Mouse (Mus musculus) heart, embryonic 12.5 days (tissue): ENCODE results near the gene Smad3. TPM values are rescaled to one million over a fixed set of nuclear protein-coding genes. Genes with fewer than 3 reads are reported as not detected.

ENCODE experiments used
- ATAC-seq: fragments of 200-750 bp; cut with Nextera tagmentation; 2 replicates; pipeline ENCODE4 v1.8.0; 2017; ENCODE audit warnings: moderate TSS enrichment, moderate library complexity; ENCODE audit not compliant: insufficient number of reproducible peaks, low FRiP score
- H3K27ac ChIP-seq: fragments of 300-500 bp; sonication (generic); 2 replicates; pipeline ENCODE4 v1.5.1; 2016; ENCODE audit warnings: mild to moderate bottlenecking, moderate library complexity; ENCODE audit not compliant: poor library complexity, severe bottlenecking
- H3K27me3 ChIP-seq: fragments of 300-500 bp; sonication (generic); replicated peaks from 2 replicates; pipeline ENCODE4 v1.6.1; 2016; ENCODE audit warnings: mild to moderate bottlenecking, moderate library complexity
- H3K36me3 ChIP-seq: fragments of 300-500 bp; sonication (generic); 2 replicates; pipeline ENCODE4 v1.6.1; 2016; ENCODE audit warnings: mild to moderate bottlenecking, moderate library complexity
- H3K4me1 ChIP-seq: fragments of 300-500 bp; sonication (generic); replicated peaks from 2 replicates; pipeline ENCODE4 v1.6.1; 2016; ENCODE audit warnings: mild to moderate bottlenecking
- H3K4me2 ChIP-seq: fragments of 300-500 bp; sonication (generic); 2 replicates; pipeline ENCODE4 v1.6.1; 2016; ENCODE audit warnings: mild to moderate bottlenecking, moderate library complexity
- H3K4me3 ChIP-seq: fragments of 300-500 bp; sonication (generic); 2 replicates; pipeline ENCODE4 v1.5.1; 2016; ENCODE audit warnings: mild to moderate bottlenecking
- H3K9ac ChIP-seq: fragments of 300-500 bp; sonication (generic); 2 replicates; pipeline ENCODE4 v1.6.1; 2016; ENCODE audit warnings: mild to moderate bottlenecking, moderate library complexity
- H3K9me3 ChIP-seq: fragments of 300-500 bp; sonication (generic); replicated peaks from 2 replicates; pipeline ENCODE4 v1.6.1; 2016; ENCODE audit warnings: mild to moderate bottlenecking, moderate library complexity
- WGBS: fragments of 180-500 bp; shearing (Covaris S2); methylation state at CpG from one replicate; pipeline ENCODE4 v1.1.7; 2016; 5-methylcytosine and 5-hydroxymethylcytosine counted together
- polyA plus RNA-seq: library from polyadenylated mRNA; unstranded; fragments of >200 nt; fragmentation: Nextera tagmentation; extraction: Ambion mirVana; gene quantifications from 2 replicates; pipeline ENCODE4 v1.2.1, GENCODE M21; 2016

Smad3 gene
- polyA plus RNA-seq, 1 experiment from 2014 or later: 18.9 TPM

DNA sequence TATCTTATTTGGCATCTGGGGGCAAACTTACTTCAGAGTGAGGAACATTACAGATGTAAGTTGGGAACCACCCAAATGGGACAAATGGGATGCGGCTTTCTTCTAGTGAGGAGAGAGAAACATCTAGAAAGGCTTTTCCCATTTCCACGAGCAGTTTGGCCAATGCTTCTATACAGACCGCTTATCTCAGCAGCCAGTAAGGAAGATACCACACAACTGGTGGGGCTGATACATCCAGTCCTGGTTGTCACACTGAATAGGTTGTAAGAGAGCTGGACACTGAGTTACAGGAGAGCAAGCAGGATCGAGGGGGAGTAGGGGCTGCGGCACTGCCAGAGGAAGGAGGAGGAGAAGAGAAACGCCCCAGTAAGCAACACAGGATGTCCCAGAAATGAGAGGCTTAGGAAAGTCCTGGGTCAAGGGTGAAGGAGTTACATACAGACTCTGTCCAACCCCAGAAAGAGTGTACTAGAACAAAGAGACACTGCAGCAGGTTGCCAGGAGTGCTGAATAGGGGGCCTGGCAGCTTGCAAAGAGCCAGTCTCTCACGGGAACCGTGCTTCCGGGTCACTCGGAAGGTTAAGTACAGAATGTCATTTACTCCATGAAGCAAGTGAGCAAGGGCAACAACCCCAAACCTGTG is 61.2 kb downstream of the Smad3 start:
- peaks cover 54% of the 10 kb centered on the region for H3K4me1 ChIP-seq
- no peak overlapping the region for H3K9ac ChIP-seq
- no peak overlapping the region for H3K4me3 ChIP-seq
- peak overlapping the region; percentile 65; the same call in 1 of the 2 replicates for H3K27ac ChIP-seq
- H3K27me3 ChIP-seq: no peaks in the 10 kb centered on the region
- H3K4me2 ChIP-seq: no peak overlapping the region
- no peak for ATAC-seq
- H3K9me3 ChIP-seq: no peaks in the 10 kb centered on the region
- WGBS: 46% methylated on average over 10 of the region's 10 CpGs
- H3K36me3 ChIP-seq: no peaks in the 10 kb centered on the region

DNA sequence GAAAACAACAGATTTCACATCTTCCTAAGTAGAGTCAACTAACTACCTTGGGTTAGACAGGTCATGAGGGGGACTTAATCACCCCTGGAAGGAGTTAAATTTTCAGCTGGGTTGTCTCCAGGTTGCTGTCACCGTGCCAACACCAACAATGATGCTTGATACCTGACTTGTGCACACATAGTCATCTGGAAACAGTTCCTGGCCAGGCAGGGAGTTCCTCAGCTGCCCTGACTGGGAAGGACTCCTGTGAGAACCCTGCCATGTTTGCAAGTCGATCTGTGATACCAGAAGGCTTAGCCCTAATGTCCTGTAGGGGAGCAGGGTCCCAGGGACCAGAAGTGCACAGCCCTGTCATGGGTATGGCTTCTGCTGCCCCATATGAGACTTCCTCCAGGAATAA is 65.8 kb downstream of the Smad3 start:
- Histone ChIP-seq H3K4me1 (peaks cover 33% of the 10 kb centered on the region), H3K4me2 (no peak overlapping the region), H3K9me3 (no peaks in the 10 kb centered on the region), H3K9ac (no peak overlapping the region), H3K36me3 (no peaks in the 10 kb centered on the region), H3K4me3 (no peak overlapping the region), H3K27ac (peak overlapping the region; percentile 32), H3K27me3 (no peaks in the 10 kb centered on the region)
- ATAC-seq: no peak
- 42% methylated on average over 2 of the region's 2 CpGs for WGBS

DNA sequence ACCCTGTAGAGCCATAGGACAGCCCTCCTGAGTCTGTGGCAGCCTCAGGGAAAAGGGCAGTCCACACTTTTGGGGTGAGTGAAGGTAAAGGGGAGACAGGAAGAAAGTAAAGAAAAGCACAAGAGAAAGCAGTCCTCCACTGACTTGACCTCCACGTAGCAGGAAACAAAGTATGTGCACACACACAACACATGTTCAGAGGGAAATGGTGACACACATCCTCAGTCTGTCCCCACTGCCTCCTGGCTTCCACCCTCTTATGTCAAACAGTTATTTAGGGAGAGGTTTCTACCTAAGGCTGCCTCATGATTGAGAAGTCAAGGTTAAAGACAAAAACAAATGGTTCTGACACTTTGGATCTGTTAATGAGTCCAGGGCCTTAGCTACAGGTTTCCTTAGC is 67.3 kb downstream of the Smad3 start:
- H3K27ac ChIP-seq: no peak overlapping the region
- H3K9ac ChIP-seq: no peak overlapping the region
- H3K4me3 ChIP-seq: no peak overlapping the region

DNA sequence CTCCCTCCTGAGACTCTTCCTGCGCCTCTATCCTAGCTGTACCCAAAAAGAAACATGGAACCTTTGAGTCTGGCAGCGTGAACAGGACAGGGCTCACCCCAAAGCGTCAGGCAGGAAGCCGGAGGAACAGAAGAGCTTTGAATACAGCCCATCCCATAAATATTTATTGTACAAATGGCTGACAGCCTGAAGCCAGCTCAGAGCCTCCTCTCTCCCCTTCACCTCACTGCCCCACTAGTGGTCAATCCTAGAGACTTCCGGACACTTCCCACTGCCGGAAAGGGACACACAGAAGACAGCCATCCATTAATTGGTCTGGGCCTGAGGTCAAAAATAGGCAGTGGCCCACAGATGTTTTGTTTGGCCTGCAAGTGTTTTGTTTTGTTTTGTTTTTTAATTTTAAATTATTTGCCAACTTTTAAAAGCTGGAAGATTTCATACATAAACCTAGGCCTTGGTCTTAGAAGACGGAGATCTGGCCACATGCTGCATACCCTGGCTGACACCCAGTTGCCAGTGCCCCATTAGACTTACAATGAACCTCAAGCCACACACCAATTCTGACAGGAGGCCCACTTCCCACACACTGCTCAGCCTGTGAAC is 70.3 kb downstream of the Smad3 start:
- Histone ChIP-seq H3K9me3 (no peaks in the 10 kb centered on the region), H3K4me1 (peaks cover 49% of the 10 kb centered on the region), H3K36me3 (no peaks in the 10 kb centered on the region), H3K27ac (peak overlapping the region; percentile 18; the same call in 1 of the 2 replicates), H3K27me3 (no peaks in the 10 kb centered on the region), H3K4me3 (no peak overlapping the region), H3K4me2 (no peak overlapping the region), H3K9ac (no peak overlapping the region)
- WGBS: 87% methylated on average over 7 of the region's 7 CpGs
- ATAC-seq: no peak

More for the DNA sequence above, 67.3 kb downstream of the Smad3 start:
- ATAC-seq: no peak
- Histone ChIP-seq H3K36me3 (no peaks in the 10 kb centered on the region), H3K9me3 (no peaks in the 10 kb centered on the region), H3K27me3 (no peaks in the 10 kb centered on the region), H3K4me2 (no peak overlapping the region), H3K4me1 (peaks cover 28% of the 10 kb centered on the region)
- 79% methylated on average over 1 of the region's 1 CpGs for WGBS

DNA sequence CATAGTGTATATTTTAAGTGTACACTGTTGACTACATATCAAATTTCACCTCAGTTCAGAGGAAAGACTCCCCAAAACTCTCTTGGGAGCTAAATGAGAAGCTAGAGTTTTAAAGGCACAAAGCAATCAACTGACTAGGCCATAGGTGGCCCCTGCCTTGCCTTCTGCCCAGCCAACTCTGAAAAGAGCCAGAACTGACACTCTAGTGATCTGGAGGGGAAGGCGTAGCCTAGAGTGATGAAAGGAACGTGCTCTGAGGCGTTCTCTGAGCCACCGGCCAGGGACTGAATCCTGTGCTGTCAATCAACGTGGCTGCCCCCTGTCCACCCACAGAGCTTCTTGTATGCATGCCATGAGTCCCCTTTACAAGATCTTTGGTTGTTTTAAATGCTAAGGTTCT is 72.4 kb downstream of the Smad3 start:
- Histone ChIP-seq H3K27ac (peak overlapping the region; percentile 60), H3K4me1 (peaks cover 40% of the 10 kb centered on the region), H3K36me3 (no peaks in the 10 kb centered on the region), H3K9ac (no peak overlapping the region), H3K9me3 (no peaks in the 10 kb centered on the region), H3K4me3 (no peak overlapping the region), H3K4me2 (no peak overlapping the region), H3K27me3 (no peaks in the 10 kb centered on the region)
- WGBS: 38% methylated on average over 5 of the region's 5 CpGs
- no peak for ATAC-seq

DNA sequence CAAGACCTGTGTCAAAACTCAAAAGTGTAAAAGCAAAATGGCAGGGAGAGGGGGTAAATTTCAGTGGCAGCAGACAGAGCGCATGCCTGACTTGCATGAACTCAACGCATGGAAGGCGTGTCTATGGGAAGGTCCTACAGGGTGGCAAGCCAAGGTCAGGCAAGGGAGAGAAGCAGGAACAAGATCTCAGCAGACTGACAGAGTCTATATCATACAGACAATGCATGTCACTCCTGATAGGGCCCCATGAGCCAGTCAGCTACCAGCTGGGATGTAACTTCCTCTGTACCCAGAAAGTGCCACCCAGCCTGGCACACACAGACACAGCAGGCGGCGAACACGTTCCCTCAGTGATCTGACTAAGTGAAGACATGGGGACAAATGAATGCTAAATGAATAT is 73.5 kb downstream of the Smad3 start:
- Histone ChIP-seq H3K4me1 (peaks cover 44% of the 10 kb centered on the region), H3K36me3 (no peaks in the 10 kb centered on the region)
- WGBS: 90% methylated on average over 6 of the region's 6 CpGs

DNA sequence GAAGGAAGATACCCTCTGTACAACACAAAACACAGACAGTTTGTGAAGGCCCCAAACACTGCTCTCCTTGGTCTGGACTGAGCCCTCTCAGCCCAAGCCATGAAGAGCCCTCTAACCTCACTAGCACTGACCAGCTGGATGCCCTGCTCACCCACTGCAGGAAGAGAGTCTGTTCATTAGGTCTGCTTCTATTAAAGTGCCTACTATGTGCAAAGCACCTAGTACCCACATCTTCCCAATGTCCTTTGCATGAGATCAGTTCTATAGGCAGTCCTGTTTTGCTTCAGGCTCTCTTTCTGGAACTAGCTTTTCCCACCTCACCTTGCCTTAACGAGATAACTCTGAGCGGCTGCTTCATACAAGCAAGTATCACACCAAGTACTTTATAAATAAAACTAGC is 74.9 kb downstream of the Smad3 start:
- Histone ChIP-seq H3K27ac (no peak overlapping the region), H3K4me1 (peaks cover 57% of the 10 kb centered on the region)

More for the DNA sequence above, 73.5 kb downstream of the Smad3 start:
- no peak overlapping the region for H3K27ac ChIP-seq
- H3K4me3 ChIP-seq: no peak overlapping the region
- no peaks in the 10 kb centered on the region for H3K9me3 ChIP-seq
- ATAC-seq: no peak
- H3K4me2 ChIP-seq: no peak overlapping the region
- no peaks in the 10 kb centered on the region for H3K27me3 ChIP-seq
- no peak overlapping the region for H3K9ac ChIP-seq

DNA sequence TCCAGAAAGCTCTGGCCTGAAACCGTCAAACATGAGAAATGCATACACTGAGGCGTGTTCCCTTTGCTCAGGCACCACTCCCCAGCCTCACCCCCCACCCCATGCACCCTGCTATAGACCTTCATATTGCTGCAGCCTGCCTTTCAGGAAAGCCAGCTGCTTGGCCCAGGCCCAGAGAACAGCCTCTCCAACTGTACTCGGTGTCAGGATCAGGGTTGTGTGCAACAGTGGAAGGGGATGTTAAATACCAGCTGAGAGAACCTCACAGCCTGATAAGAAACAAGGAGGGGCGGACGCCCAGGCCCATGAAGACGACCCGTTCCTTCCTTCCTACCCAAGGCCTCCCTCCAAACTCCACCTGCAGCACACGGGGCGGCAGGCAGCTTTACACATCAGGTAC is 75.5 kb downstream of the Smad3 start:
- no peaks in the 10 kb centered on the region for H3K9me3 ChIP-seq
- H3K4me3 ChIP-seq: no peak overlapping the region
- peaks cover 61% of the 10 kb centered on the region for H3K4me1 ChIP-seq
- H3K36me3 ChIP-seq: no peaks in the 10 kb centered on the region
- H3K9ac ChIP-seq: no peak overlapping the region
- WGBS: 46% methylated on average over 9 of the region's 9 CpGs
- H3K27me3 ChIP-seq: no peaks in the 10 kb centered on the region
- ATAC-seq: no peak
- H3K27ac ChIP-seq: no peak overlapping the region
- H3K4me2 ChIP-seq: no peak overlapping the region

More for the DNA sequence above, 74.9 kb downstream of the Smad3 start:
- no peaks in the 10 kb centered on the region for H3K27me3 ChIP-seq
- H3K4me3 ChIP-seq: no peak overlapping the region
- H3K36me3 ChIP-seq: no peaks in the 10 kb centered on the region
- H3K9ac ChIP-seq: no peak overlapping the region
- no peaks in the 10 kb centered on the region for H3K9me3 ChIP-seq
- H3K4me2 ChIP-seq: no peak overlapping the region
- ATAC-seq: no peak
- WGBS: 79% methylated on average over 2 of the region's 2 CpGs

DNA sequence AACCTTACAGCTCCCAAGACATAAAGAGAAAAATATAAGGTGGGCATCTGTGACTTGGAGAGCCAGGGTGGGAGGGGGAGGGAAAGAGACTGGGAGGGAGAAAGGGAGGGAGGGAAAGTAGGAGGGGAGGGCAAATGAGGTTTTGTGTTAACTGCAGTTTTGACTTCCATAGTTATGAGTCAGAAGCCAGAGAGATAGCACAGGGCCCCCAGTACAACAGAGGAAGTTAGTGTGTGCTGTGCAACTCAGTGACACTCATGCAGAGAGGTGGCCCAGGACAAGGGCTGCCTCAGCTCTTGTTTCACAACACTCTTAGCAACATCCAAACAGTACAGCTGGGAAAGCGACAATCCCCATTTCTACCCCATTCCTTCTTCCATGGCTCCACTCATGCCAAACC is 79.7 kb downstream of the Smad3 start:
- peak; percentile 48; the same call in 1 of the 2 replicates for ATAC-seq
- Histone ChIP-seq H3K4me1 (peaks cover 69% of the 10 kb centered on the region), H3K4me3 (no peak overlapping the region), H3K9ac (no peak overlapping the region), H3K4me2 (no peak overlapping the region), H3K9me3 (no peaks in the 10 kb centered on the region), H3K27ac (peak overlapping the region; percentile 66), H3K27me3 (no peaks in the 10 kb centered on the region), H3K36me3 (no peaks in the 10 kb centered on the region)
- WGBS: 74% methylated on average over 1 of the region's 1 CpGs

DNA sequence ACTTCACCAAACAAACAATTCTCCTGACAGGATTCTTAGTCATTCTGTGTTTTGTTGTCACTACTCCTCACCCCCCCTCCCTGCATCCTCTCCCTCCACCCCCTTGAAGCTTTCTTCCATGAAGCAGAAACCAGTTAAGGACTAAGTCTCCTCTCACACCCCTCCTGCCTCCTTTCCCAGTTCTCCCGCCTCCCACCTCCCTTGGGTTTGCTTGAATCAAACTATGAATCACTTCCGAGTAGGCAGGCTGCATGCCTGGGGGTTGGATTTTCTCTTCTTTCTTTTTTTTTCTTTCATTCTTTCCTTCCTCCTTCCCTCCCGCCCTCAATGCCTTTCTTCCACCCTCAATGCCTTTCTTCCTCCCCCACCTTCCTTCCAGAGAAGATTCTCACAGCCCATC is 80.2 kb downstream of the Smad3 start:
- H3K4me3 ChIP-seq: no peak overlapping the region
- H3K27ac ChIP-seq: peak overlapping the region; percentile 66
- no peaks in the 10 kb centered on the region for H3K27me3 ChIP-seq
- H3K36me3 ChIP-seq: no peaks in the 10 kb centered on the region
- 47% methylated on average over 3 of the region's 3 CpGs for WGBS
- H3K4me1 ChIP-seq: peaks cover 69% of the 10 kb centered on the region
- H3K9me3 ChIP-seq: no peaks in the 10 kb centered on the region
- no peak; the same call in 1 of the 2 replicates for ATAC-seq
- H3K4me2 ChIP-seq: no peak overlapping the region
- H3K9ac ChIP-seq: no peak overlapping the region

DNA sequence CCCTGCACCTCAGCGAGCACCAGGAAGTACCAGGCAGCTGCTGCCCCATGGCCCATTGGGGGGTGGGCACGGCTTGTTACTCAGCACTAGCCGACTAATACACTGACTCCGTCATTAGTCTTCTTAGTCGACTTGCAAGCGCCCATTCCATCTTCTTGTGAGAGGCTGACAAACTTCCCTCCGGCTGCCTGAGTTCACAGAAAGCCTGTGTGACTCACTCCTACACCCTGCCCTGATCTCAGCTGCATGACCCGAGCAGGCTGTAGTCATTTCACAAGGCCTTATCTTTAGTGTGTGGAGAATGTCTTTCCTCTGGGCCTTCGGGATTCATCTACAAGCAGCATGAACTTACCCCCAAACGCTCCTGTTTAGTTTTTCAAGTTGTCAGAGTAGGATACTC is 83.2 kb downstream of the Smad3 start:
- no peak overlapping the region for H3K4me3 ChIP-seq
- WGBS: 52% methylated on average over 10 of the region's 10 CpGs
- no peak overlapping the region for H3K4me2 ChIP-seq
- no peaks in the 10 kb centered on the region for H3K27me3 ChIP-seq
- ATAC-seq: no peak
- peaks cover 5% of the 10 kb centered on the region; the same call in 1 of the 2 replicates for H3K36me3 ChIP-seq
- peaks cover 69% of the 10 kb centered on the region for H3K4me1 ChIP-seq
- no peak overlapping the region for H3K9ac ChIP-seq
- no peaks in the 10 kb centered on the region for H3K9me3 ChIP-seq
- peak overlapping the region; percentile 34; the same call in 1 of the 2 replicates for H3K27ac ChIP-seq

DNA sequence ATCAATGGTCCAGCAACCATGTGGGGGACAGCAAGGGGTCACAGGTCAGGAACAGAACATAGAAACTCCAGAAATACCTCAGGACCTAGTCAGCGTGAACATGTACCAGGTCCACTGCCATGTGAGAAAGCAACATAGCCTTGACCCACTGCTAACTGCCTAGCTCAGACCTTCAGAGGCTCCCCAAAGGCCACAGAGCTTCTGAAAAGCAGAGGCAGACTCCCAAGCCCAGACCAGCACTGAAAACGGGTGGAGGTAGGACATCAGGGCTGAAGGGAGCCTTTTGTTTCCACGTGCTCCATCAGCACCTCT is 84.3 kb downstream of the Smad3 start:
- Histone ChIP-seq H3K9me3 (no peaks in the 10 kb centered on the region), H3K4me2 (no peak overlapping the region), H3K4me1 (peaks cover 69% of the 10 kb centered on the region), H3K27me3 (no peaks in the 10 kb centered on the region), H3K4me3 (no peak overlapping the region), H3K9ac (no peak overlapping the region), H3K36me3 (peaks cover 5% of the 10 kb centered on the region; the same call in 1 of the 2 replicates), H3K27ac (no peak overlapping the region)
- ATAC-seq: no peak
- WGBS: 63% methylated on average over 3 of the region's 3 CpGs
